Mouse (Mus musculus) limb, embryonic 13.5 days (tissue): ENCODE measurements around the gene Olfr955. TPM values are rescaled to one million over a fixed set of nuclear protein-coding genes. Genes with fewer than 3 reads are reported as not detected.

Experiments used
- ATAC-seq: fragments of 200-750 bp; cut with Nextera tagmentation; 2 replicates; pipeline ENCODE4 v1.8.0; 2017; ENCODE audit warnings: low read depth, moderate number of reproducible peaks, moderate TSS enrichment; ENCODE audit not compliant: low FRiP score
- H3K27ac ChIP-seq: fragments of 300-500 bp; sonication (generic); 2 replicates; pipeline ENCODE4 v1.5.1; 2015; ENCODE audit warnings: inconsistent platforms, mild to moderate bottlenecking, moderate library complexity
- H3K27me3 ChIP-seq: fragments of 300-500 bp; sonication (generic); 2 replicates; pipeline ENCODE4 v1.6.1; 2015; ENCODE audit warnings: mild to moderate bottlenecking, inconsistent platforms
- H3K36me3 ChIP-seq: fragments of 300-500 bp; sonication (generic); 2 replicates; pipeline ENCODE4 v1.6.1; 2015; ENCODE audit warnings: inconsistent platforms, mild to moderate bottlenecking, moderate library complexity
- H3K4me1 ChIP-seq: fragments of 300-500 bp; sonication (generic); 2 replicates; pipeline ENCODE4 v1.6.1; 2015; ENCODE audit warnings: inconsistent platforms
- H3K4me2 ChIP-seq: fragments of 300-500 bp; sonication (generic); replicated peaks from 2 replicates; pipeline ENCODE4 v1.6.1; 2015; ENCODE audit warnings: inconsistent platforms, mild to moderate bottlenecking, moderate library complexity
- H3K4me3 ChIP-seq: fragments of 300-500 bp; sonication (generic); 2 replicates; pipeline ENCODE4 v1.5.1; 2015; ENCODE audit warnings: moderate library complexity, mild to moderate bottlenecking, inconsistent platforms
- H3K9ac ChIP-seq: fragments of 300-500 bp; sonication (generic); 2 replicates; pipeline ENCODE4 v1.6.1; 2015; ENCODE audit warnings: mild to moderate bottlenecking, inconsistent platforms
- H3K9me3 ChIP-seq: fragments of 300-500 bp; sonication (generic); 2 replicates; pipeline ENCODE4 v1.6.1; 2016; ENCODE audit warnings: inconsistent platforms
- WGBS: fragments of 180-500 bp; shearing (Covaris S2); methylation state at CpG from one replicate; pipeline ENCODE4 v1.1.7; 2015; 5-methylcytosine and 5-hydroxymethylcytosine counted together
- polyA plus RNA-seq: library from polyadenylated mRNA; unstranded; fragments of >200 nt; fragmentation: Nextera tagmentation; extraction: Ambion mirVana; gene quantifications from 2 replicates; pipeline ENCODE4 v1.2.1, GENCODE M21; 2015

Olfr955 gene
- not detected in 2 replicates for polyA plus RNA-seq

DNA sequence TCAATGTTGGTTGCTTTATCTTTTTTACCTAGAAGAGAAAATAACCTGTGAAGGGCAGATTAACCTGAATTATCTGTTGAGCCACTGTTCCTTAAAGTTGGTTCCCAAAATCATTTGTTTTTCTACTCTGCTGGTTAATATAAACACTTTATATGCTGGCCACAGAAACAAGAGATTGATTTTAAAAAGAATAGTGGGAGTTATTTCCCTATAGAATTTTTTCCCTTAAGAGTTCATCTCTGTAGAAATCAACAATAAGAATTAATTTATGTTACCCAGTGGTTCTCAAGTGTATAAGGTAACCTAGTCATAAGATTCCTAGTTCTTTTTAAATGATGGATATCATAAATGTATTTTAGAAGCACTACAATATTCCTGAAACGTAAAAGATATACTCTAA lies at the start of gene Olfr955:
TSS of gene Olfr955 (minus strand) at position 101 of the 400 bp plus-strand sequence.
- Histone ChIP-seq H3K9ac (no peak within 1 kb of the TSS), H3K4me3 (no peak within 1 kb of the TSS), H3K27me3 (no peaks in the 10 kb centered on the region), H3K4me2 (no peak within 1 kb of the TSS), H3K4me1 (no peaks in the 10 kb centered on the region), H3K36me3 (no peaks in the 10 kb centered on the region), H3K27ac (no peak within 1 kb of the TSS), H3K9me3 (no peaks in the 10 kb centered on the region)
- no peak for ATAC-seq
- 48% methylated on average over 1 of the region's 1 CpGs for WGBS

DNA sequence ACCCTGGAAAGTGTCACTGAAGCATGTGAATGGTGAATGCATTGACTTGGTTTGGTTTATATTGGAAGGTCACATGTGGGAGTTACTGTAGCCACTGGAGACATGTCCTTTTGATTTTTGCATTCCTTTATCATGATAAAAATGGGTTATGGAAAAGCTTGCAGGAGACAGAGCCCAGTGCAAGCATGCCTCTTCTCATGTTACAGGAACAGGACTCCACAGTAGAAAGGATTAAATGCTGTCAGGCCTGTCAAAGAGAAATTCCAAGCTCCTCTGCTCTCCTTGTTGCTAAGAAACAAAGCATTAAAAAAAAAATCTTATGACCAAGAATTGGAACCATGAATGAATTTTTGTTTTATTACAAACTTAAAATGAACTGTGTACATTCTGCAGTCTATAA lies 46.9 kb upstream of the Olfr955 start:
- no peaks in the 10 kb centered on the region for H3K9me3 ChIP-seq
- H3K9ac ChIP-seq, result no peak overlapping the region
- H3K4me1 ChIP-seq, result peaks cover 4% of the 10 kb centered on the region
- no peaks in the 10 kb centered on the region for H3K36me3 ChIP-seq
- no peak overlapping the region for H3K4me3 ChIP-seq
- H3K27ac ChIP-seq, result no peak overlapping the region
- peak; percentile 69 for ATAC-seq
- H3K27me3 ChIP-seq, result no peaks in the 10 kb centered on the region
- no peak overlapping the region for H3K4me2 ChIP-seq

- H3K4me1 ChIP-seq, result peaks cover 4% of the 10 kb centered on the region
- H3K36me3 ChIP-seq, result no peaks in the 10 kb centered on the region
- peak; percentile 32; the same call in 1 of the 2 replicates for ATAC-seq
- H3K4me2 ChIP-seq, result no peak within 1 kb of the TSS
- H3K4me3 ChIP-seq, result no peak within 1 kb of the TSS
- no peak within 1 kb of the TSS for H3K9ac ChIP-seq
- whole genome bisulfite sequencing, result 40% methylated on average over 3 of the region's 3 CpGs
- H3K27me3 ChIP-seq, result no peaks in the 10 kb centered on the region
- H3K9me3 ChIP-seq, result no peaks in the 10 kb centered on the region
- H3K27ac ChIP-seq, result no peak within 1 kb of the TSS
Measured at GRCm38 (mm10) chr9:39515531-39515930, 43.8 kb upstream of the Olfr955 start, which contains the start of gene Olfr957. TSS of gene Olfr957 (minus strand) at chr9:39515809.

DNA sequence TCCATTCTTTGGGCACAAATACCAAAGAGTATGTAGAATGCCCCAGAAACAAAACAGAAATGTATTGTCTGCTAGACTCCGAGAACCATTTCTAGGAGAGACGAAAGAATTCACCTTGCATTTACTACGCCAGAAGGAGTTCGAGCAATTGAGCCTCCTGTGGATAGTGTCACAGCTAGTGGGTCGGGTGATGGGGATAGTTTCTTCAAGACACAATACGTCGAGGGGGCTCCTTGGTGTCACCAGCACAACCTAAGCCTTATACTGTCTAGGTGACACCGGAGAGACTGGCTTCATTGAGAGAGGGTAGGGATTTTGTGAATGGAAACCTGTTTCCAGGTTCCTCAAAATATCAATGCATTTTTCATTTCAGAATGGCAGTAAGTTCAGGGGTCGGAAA lies 37.7 kb upstream of the Olfr955 start:
- Histone ChIP-seq H3K9me3 (no peaks in the 10 kb centered on the region), H3K27ac (no peak overlapping the region), H3K9ac (no peak overlapping the region), H3K4me3 (no peak overlapping the region), H3K4me2 (no peak overlapping the region), H3K4me1 (no peaks in the 10 kb centered on the region), H3K36me3 (no peaks in the 10 kb centered on the region), H3K27me3 (no peaks in the 10 kb centered on the region)
- 76% methylated on average over 9 of the region's 9 CpGs for WGBS
- no peak for ATAC-seq

- Histone ChIP-seq H3K27ac (no peak overlapping the region), H3K4me1 (no peaks in the 10 kb centered on the region), H3K4me3 (no peak overlapping the region), H3K9me3 (no peaks in the 10 kb centered on the region), H3K36me3 (no peaks in the 10 kb centered on the region), H3K4me2 (no peak overlapping the region), H3K27me3 (no peaks in the 10 kb centered on the region), H3K9ac (no peak overlapping the region)
- 10% methylated on average over 6 of the region's 6 CpGs for WGBS
- ATAC-seq, result no peak; the same call in 1 of the 2 replicates
Measured at GRCm38 (mm10) chr9:39508998-39509397, 37.3 kb upstream of the Olfr955 start.

DNA sequence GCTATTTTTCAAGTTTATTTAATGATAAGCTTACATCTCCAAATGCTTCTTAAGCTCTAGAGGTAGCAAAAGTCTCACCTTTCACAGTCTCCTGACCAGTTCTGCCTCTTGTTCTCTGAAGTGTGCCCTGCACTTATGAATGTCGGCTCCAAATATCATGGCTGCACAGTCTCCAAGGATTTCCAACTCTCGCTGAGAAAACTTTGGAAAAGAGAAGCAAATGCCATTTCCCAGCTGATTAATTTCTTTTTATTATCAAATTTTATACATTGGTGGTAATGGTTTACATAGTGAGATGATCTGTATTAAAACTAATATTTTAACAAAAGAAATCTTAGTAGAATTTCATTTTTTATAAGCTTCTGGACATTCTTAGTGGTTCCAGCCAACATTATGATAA lies 22.2 kb upstream of the Olfr955 start, which contains the start of gene Olfr44:
TSS of gene Olfr44 (minus strand) at position 101 of the 400 bp plus-strand sequence.
- Histone ChIP-seq H3K4me1 (no peaks in the 10 kb centered on the region), H3K27ac (no peak within 1 kb of the TSS), H3K9me3 (no peaks in the 10 kb centered on the region), H3K36me3 (no peaks in the 10 kb centered on the region), H3K4me3 (no peak within 1 kb of the TSS), H3K4me2 (no peak within 1 kb of the TSS), H3K9ac (no peak within 1 kb of the TSS), H3K27me3 (no peaks in the 10 kb centered on the region)
- no peak for ATAC-seq
- 87% methylated on average over 2 of the region's 2 CpGs for WGBS

GRCm38 (mm10) chr9:39456401-39456800 lies 15.3 kb downstream of the Olfr955 start, which contains the start of gene Olfr954:
TSS of gene Olfr954 (plus strand) at chr9:39456701.
- H3K4me3 ChIP-seq, result no peak within 1 kb of the TSS
- H3K27ac ChIP-seq, result no peak within 1 kb of the TSS
- no peak for ATAC-seq
- no peaks in the 10 kb centered on the region for H3K27me3 ChIP-seq
- no peaks in the 10 kb centered on the region for H3K36me3 ChIP-seq
- WGBS, result 87% methylated on average over 6 of the region's 6 CpGs
- no peaks in the 10 kb centered on the region for H3K9me3 ChIP-seq
- no peaks in the 10 kb centered on the region for H3K4me1 ChIP-seq
- H3K4me2 ChIP-seq, result no peak within 1 kb of the TSS
- H3K9ac ChIP-seq, result no peak within 1 kb of the TSS

- no peak within 1 kb of the TSS for H3K4me2 ChIP-seq
- no peak for ATAC-seq
- H3K4me3 ChIP-seq, result no peak within 1 kb of the TSS
- H3K9ac ChIP-seq, result no peak within 1 kb of the TSS
- no peaks in the 10 kb centered on the region for H3K4me1 ChIP-seq
- no peak within 1 kb of the TSS for H3K27ac ChIP-seq
- H3K27me3 ChIP-seq, result no peaks in the 10 kb centered on the region
- no peaks in the 10 kb centered on the region for H3K9me3 ChIP-seq
- no peaks in the 10 kb centered on the region for H3K36me3 ChIP-seq
Measured at GRCm38 (mm10) chr9:39427048-39427447, 44.7 kb downstream of the Olfr955 start, which contains the start of gene Olfr952. TSS of gene Olfr952 (minus strand) at chr9:39427148.

Other genes with a start within 250 kb of the Olfr955 start
- not detected in 2 replicates for gene Olfr1537, start 221.9 kb downstream of the Olfr955 start, polyA plus RNA-seq
- not detected in 2 replicates for gene Olfr945, start 195.1 kb downstream of the Olfr955 start, polyA plus RNA-seq
- gene Olfr948, start 145.9 kb downstream of the Olfr955 start, polyA plus RNA-seq, result not detected in 2 replicates
- not detected in 2 replicates for gene Olfr951, start 84.5 kb downstream of the Olfr955 start, polyA plus RNA-seq
- gene Olfr952, start 44.8 kb downstream of the Olfr955 start, polyA plus RNA-seq, result not detected in 2 replicates
- not detected in 2 replicates for gene Olfr954, start 15.2 kb downstream of the Olfr955 start, polyA plus RNA-seq
- not detected in 2 replicates for gene Olfr44, start 22.1 kb upstream of the Olfr955 start, polyA plus RNA-seq
- gene Olfr957, start 43.9 kb upstream of the Olfr955 start, polyA plus RNA-seq, result not detected in 2 replicates
- not detected in 2 replicates for gene Olfr958, start 82.1 kb upstream of the Olfr955 start, polyA plus RNA-seq
- not detected in 2 replicates for gene Olfr959, start 103.6 kb upstream of the Olfr955 start, polyA plus RNA-seq
- gene AW551984, start 132.5 kb upstream of the Olfr955 start, polyA plus RNA-seq, result 62.4 and 64.0 TPM in 2 replicates
- not detected in 2 replicates for gene Olfr148, start 138.7 kb upstream of the Olfr955 start, polyA plus RNA-seq
- not detected in 2 replicates for gene Olfr960, start 149.4 kb upstream of the Olfr955 start, polyA plus RNA-seq
- not detected in 2 replicates for gene Olfr961, start 173.1 kb upstream of the Olfr955 start, polyA plus RNA-seq
- gene Olfr963, start 195.3 kb upstream of the Olfr955 start, polyA plus RNA-seq, result not detected in 2 replicates
- gene Olfr149, start 235.2 kb upstream of the Olfr955 start, polyA plus RNA-seq, result not detected in 2 replicates
- gene Olfr965, start 239.4 kb upstream of the Olfr955 start, polyA plus RNA-seq, result not detected in 2 replicates